Mouse (Mus musculus) intestine, embryonic 16.5 days (tissue): ENCODE measurements around the gene H2-Ke6. TPM values are rescaled to one million over a fixed set of nuclear protein-coding genes. Genes with fewer than 3 reads are reported as not detected.
"Not testable (repeated sequence)": the region's sequence is repeated elsewhere in the genome, so short reads cannot be mapped to it uniquely, and the experiment has no call there.

Experiments
- ATAC-seq: fragments of 200-750 bp; cut with Nextera tagmentation; 2 replicates; pipeline ENCODE4 v1.8.0; 2017; ENCODE audit warnings: moderate TSS enrichment, moderate library complexity
- H3K27ac ChIP-seq: fragments of 300-500 bp; sonication (generic); 2 replicates; pipeline ENCODE4 v1.5.1; 2014; ENCODE audit warnings: mild to moderate bottlenecking, low read length
- H3K27me3 ChIP-seq: fragments of 300-500 bp; sonication (generic); replicated peaks from 2 replicates; pipeline ENCODE4 v1.6.1; 2014; ENCODE audit warnings: low read length, control low read depth, mixed read lengths; ENCODE audit not compliant: control insufficient read depth, insufficient read depth
- H3K36me3 ChIP-seq: fragments of 300-500 bp; sonication (generic); 2 replicates; pipeline ENCODE4 v1.6.1; 2014; ENCODE audit warnings: low read length, control low read depth; ENCODE audit not compliant: control insufficient read depth, insufficient read depth
- H3K4me1 ChIP-seq: fragments of 300-500 bp; sonication (generic); 2 replicates; pipeline ENCODE4 v1.6.1; 2014; ENCODE audit warnings: low read length, control low read depth, mixed read lengths; ENCODE audit not compliant: control insufficient read depth, insufficient read depth
- H3K4me2 ChIP-seq: fragments of 300-500 bp; sonication (generic); 2 replicates; pipeline ENCODE4 v1.6.1; 2014; ENCODE audit warnings: low read depth, low read length, control low read depth
- H3K4me3 ChIP-seq: fragments of 300-500 bp; sonication (generic); 2 replicates; pipeline ENCODE4 v1.5.1; 2014; ENCODE audit warnings: mild to moderate bottlenecking, low read length
- H3K9ac ChIP-seq: fragments of 300-500 bp; sonication (generic); 2 replicates; pipeline ENCODE4 v1.6.1; 2014; ENCODE audit warnings: low read depth, low read length
- H3K9me3 ChIP-seq: fragments of 300-500 bp; sonication (generic); 2 replicates; pipeline ENCODE4 v1.6.1; 2016; ENCODE audit warnings: low read length, control low read depth; ENCODE audit not compliant: control insufficient read depth
- WGBS: fragments of 180-500 bp; shearing (Covaris S2); extraction: QIAGEN DNeasy Blood & Tissue Kit; methylation state at CpG from one replicate; pipeline ENCODE4 v1.1.7; 2014; 5-methylcytosine and 5-hydroxymethylcytosine counted together
- microRNA counts: library from miRNA; unstranded; fragments of <30 nt; microRNA quantifications from one replicate; lab custom pipeline; 2016
- microRNA-seq: library from miRNA; unstranded; fragments of <30 nt; microRNA quantifications from one replicate; pipeline ENCODE4, GENCODE M21; 2016
- polyA plus RNA-seq: library from polyadenylated mRNA; unstranded; fragments of >200 nt; fragmentation: Nextera tagmentation; extraction: Ambion mirVana; gene quantifications from 2 replicates; pipeline ENCODE4 v1.2.1, GENCODE M21; 2015

H2-Ke6 gene
- polyA plus RNA-seq, 1 experiment from 2014 or later, result 66.7 TPM

DNA sequence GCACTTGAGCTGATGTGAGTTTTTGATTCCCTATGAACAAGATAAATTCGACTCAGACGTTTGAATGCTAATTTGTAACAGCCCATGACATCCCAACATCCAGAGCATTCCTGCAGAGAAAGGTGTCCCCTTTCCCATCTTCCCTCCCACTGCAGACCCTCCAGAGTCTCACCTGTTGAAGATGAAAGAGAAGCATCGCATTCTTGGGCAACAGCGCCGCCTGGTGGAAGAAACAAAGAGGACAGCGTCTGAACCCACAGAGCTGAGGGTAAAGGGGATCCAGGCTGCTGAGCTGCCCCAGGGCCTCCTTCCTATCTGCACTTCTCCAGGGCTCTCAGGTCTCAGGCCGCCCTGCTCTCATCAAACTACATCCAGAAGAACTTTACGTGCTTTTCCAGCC, 45.7 kb downstream of the H2-Ke6 start:
- peak overlapping the region; percentile 67; the same call in 1 of the 2 replicates for H3K4me2 ChIP-seq
- H3K36me3 ChIP-seq, H3K27ac ChIP-seq, ATAC-seq, H3K9ac ChIP-seq, H3K4me3 ChIP-seq, H3K9me3 ChIP-seq: not testable (repeated sequence)
- H3K4me1 ChIP-seq, result peaks cover 16% of the 10 kb centered on the region
- H3K27me3 ChIP-seq, result peaks cover 12% of the 10 kb centered on the region
- WGBS, result 8% methylated on average over 8 of the region's 8 CpGs

DNA sequence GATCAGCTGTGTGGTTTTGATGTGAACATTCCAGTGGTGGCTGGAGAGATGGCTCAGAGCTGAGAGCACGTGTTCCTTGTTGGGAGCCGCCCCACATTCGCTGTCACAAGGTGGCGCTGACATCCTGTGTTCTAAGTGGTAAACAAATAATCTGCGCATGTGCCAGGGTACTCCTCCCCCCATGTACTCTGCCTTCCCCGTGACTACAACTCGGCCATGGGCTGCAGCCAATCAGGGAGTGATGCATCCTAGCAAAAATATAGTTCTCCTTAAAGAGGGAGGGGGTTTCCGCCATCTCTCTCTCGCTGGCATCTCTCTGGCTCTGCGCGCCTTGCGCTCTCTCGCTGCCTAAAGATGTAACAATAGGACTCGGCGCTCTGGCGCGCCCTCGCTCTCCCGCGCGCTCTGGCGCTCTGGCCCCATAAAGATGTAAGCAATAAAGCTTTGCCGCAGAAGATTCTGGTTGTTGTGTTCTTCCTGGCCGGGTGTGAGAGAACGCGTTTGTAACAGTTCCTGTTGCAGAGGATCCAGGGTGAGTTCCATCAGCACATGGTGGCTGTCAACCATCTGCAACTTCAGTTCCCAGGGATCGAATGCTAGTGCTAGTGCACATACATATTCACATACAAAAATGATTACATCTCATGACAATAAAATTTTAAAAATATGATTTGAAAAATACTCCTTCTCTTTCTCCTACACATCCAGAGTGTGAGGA, 46.5 kb downstream of the H2-Ke6 start:
- peak overlapping the region; percentile 67 for H3K4me2 ChIP-seq
- not testable (repeated sequence) for H3K9me3 ChIP-seq, H3K36me3 ChIP-seq
- peaks cover 12% of the 10 kb centered on the region for H3K27me3 ChIP-seq
- H3K9ac ChIP-seq, result peak overlapping the region; percentile 65
- H3K27ac ChIP-seq, result peak overlapping the region; percentile 69
- ATAC-seq, result peak; percentile 76
- WGBS, result under 1% methylated on average over 27 of the region's 27 CpGs
- peaks cover 16% of the 10 kb centered on the region for H3K4me1 ChIP-seq
- peak overlapping the region; percentile 54 for H3K4me3 ChIP-seq

DNA sequence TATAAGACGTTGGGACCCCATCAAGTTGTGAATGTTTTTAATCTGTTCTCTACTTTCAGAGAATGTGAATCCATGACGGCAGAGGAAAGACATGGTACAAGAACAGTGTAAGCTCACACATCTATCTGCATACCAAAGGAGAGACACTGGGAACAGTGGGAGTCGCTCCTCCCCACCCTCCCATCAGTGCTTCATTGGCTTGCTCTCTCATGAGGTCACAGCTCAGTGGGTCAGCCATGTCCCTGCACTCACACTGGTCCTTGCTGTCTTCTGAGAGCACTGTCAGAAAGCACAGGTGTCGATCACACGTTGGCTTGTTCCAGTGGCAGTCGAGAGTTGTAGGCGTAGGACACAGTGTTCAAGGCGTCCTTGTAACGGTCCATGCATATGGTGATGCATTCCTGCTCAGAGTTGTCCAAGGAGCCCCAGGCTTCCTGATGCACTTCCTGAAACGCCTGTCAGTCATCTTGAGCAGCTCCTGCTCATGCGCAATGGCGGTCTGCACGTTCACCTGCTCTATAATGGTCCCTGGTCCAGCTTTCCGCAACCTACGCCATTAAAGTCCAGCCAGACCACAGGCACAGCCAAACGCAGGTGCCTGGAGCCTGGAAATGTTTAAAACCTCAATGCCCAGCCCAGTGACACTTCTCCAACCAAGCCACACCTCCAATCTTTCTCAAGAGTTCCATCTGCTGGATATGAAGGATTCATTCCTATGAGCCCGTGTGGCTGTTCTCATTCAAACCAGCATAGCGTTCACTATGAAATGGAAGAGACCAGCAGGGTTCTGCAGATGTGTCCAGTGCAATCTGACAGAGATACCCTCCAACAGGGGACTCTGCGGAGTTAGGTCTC, 47.5 kb downstream of the H2-Ke6 start:
- H3K4me3 ChIP-seq, result no peak overlapping the region
- 76% methylated on average over 19 of the region's 19 CpGs for WGBS
- ATAC-seq, result no peak
- H3K9me3 ChIP-seq, result no peaks in the 10 kb centered on the region
- no peak overlapping the region for H3K4me2 ChIP-seq
- H3K4me1 ChIP-seq, result peaks cover 16% of the 10 kb centered on the region
- no peaks in the 10 kb centered on the region for H3K36me3 ChIP-seq
- H3K27ac ChIP-seq, result peak overlapping the region; percentile 41; the same call in 1 of the 2 replicates
- no peak overlapping the region for H3K9ac ChIP-seq
- peaks cover 12% of the 10 kb centered on the region for H3K27me3 ChIP-seq

DNA sequence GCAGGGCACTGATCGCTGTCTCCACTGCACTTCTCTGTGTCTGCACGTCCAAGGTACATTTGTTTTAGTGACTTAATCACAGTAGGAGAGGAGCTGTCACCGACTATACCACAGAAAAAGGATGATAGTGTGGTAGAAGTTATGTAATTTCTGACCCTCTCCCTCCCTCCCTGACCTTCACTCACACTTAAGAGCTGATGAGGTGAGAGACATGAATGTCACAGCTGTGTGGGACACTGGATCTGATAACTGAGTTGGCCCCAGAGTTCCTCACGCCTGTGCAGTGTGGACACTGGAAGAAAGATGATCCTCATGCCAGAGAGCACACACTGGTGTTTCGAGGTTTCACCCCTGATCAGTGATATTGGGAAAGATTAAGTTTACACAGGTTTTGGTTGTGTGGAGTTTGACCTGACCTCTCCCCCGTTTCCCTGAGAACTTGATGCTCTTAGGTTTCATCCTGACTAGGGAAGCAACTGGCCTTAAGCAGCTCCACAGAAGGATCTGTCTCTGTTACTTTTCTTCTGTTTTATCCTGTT, 48.3 kb downstream of the H2-Ke6 start:
- Histone ChIP-seq H3K9ac (peak overlapping the region; percentile 69; the same call in 1 of the 2 replicates), H3K9me3 (no peaks in the 10 kb centered on the region), H3K4me1 (peaks cover 16% of the 10 kb centered on the region), H3K36me3 (no peaks in the 10 kb centered on the region), H3K4me2 (peak overlapping the region; percentile 74; the same call in 1 of the 2 replicates), H3K27ac (peak overlapping the region; percentile 73), H3K4me3 (no peak overlapping the region), H3K27me3 (peaks cover 12% of the 10 kb centered on the region)
- WGBS, result 71% methylated on average over 6 of the region's 6 CpGs
- no peak for ATAC-seq

DNA sequence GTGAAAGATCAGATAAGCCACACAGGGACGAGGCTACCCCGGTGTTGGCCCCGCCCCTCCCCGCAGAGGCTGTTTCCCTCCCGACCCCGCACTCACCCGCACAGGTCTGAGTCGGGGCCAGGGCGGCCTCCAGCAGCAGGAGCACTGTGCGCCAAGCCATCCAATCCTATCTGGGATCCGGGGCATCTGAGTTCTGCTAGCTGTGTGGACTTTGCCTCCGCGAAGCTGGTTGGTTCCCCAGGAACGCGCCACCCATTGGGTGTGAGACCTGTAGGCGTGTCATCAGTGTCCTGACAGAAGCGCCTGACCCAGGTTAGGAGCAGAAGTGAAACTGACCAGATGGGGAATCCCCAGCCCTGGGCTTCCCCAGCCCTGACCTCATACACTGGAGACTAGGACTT, 49.2 kb downstream of the H2-Ke6 start:
- 0% methylated on average over 17 of the region's 17 CpGs for WGBS
- H3K27ac ChIP-seq, result peak overlapping the region; percentile 73
- H3K27me3 ChIP-seq, result peaks cover 12% of the 10 kb centered on the region
- peak; percentile 94 for ATAC-seq
- H3K9ac ChIP-seq, result peak overlapping the region; percentile 69
- no peaks in the 10 kb centered on the region for H3K36me3 ChIP-seq
- peak overlapping the region; percentile 74 for H3K4me2 ChIP-seq
- H3K4me3 ChIP-seq, result peak overlapping the region; percentile 56
- peaks cover 15% of the 10 kb centered on the region for H3K4me1 ChIP-seq
- H3K9me3 ChIP-seq, result no peaks in the 10 kb centered on the region

DNA sequence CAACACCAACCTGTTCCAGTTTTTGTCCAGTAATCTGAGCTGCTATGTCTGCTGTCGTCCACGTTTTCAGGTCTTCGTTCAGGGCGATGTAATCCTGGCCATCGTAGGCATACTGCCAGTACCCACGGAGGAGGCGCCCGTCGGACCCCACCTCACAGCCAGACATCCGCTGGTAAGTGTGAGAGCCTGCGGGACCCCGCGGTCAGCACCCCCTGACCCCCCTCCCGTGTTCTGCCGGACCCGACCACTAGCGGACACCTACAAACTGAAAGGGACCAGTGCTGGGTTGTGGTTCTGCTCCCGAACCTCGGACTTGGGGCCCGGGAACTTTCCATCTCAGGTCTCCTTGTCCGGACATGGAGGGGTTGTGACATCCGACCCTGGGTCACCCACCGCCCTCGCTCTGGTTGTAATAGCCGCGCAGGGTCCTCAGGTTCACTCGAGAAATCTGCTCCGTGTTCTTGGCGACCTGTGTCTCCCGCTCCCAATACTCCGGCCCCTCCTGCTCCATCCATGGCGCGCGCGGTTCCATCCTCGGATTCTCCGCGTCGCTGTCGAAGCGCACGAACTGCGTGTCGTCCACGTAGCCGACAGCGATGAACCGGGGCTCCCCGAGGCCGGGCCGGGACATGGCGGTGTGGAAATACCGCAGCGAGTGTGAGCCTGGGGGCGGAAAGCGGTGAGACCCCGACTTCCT, 49.9 kb downstream of the H2-Ke6 start:
- Histone ChIP-seq H3K36me3 (no peaks in the 10 kb centered on the region), H3K4me1 (peaks cover 13% of the 10 kb centered on the region), H3K9ac (peak overlapping the region; percentile 69), H3K9me3 (no peaks in the 10 kb centered on the region), H3K27me3 (peaks cover 12% of the 10 kb centered on the region), H3K4me3 (peak overlapping the region; percentile 56), H3K4me2 (peak overlapping the region; percentile 74), H3K27ac (peak overlapping the region; percentile 63)
- 2% methylated on average over 57 of the region's 57 CpGs for WGBS
- peak; percentile 11; the same call in 1 of the 2 replicates for ATAC-seq

MicroRNAs encoded within 50 kb of the gene (microRNA counts, 519-probe panel; counts per million panel counts)
- microRNA mmu-miR-219 (lab: Ali Mortazavi, UCI), result 982 counts per million, percentile 3 among the panel's probes with 10 or more counts

Small RNA genes lying within 50 kb of the gene (microRNA-seq; reads per million reads assigned to microRNA genes)
- gene Mir219a-1 (not detected), gene Mir219c (not detected)

Other genes with a start within 250 kb of the H2-Ke6 start
- gene Angptl4, start 246.2 kb downstream of the H2-Ke6 start, polyA plus RNA-seq, result 22.4 and 24.5 TPM in 2 replicates
- gene Kank3, start 217.5 kb downstream of the H2-Ke6 start, polyA plus RNA-seq, result 22.7 and 23.5 TPM in 2 replicates
- 838 and 894 TPM in 2 replicates for gene Rps28, start 203.5 kb downstream of the H2-Ke6 start, polyA plus RNA-seq
- 533 and 550 TPM in 2 replicates for gene Ndufa7, start 203.5 kb downstream of the H2-Ke6 start, polyA plus RNA-seq
- gene Cd320, start 185.0 kb downstream of the H2-Ke6 start, polyA plus RNA-seq, result 47.6 and 53.8 TPM in 2 replicates
- not detected in 2 replicates for gene Gm7029, start 154.2 kb downstream of the H2-Ke6 start, polyA plus RNA-seq
- 5.9 and 7.0 TPM in 2 replicates for gene Kifc1, start 137.4 kb downstream of the H2-Ke6 start, polyA plus RNA-seq
- 0.40 TPM in 1 of 2 replicates, not detected in the other for gene Platr17, start 122.9 kb downstream of the H2-Ke6 start, polyA plus RNA-seq
- 37.6 and 41.6 TPM in 2 replicates for gene Daxx, start 118.6 kb downstream of the H2-Ke6 start, polyA plus RNA-seq
- gene Tapbp, start 112.2 kb downstream of the H2-Ke6 start, polyA plus RNA-seq, result 44.5 and 45.8 TPM in 2 replicates
- gene Zbtb22, start 112.2 kb downstream of the H2-Ke6 start, polyA plus RNA-seq, result 12.9 and 15.0 TPM in 2 replicates
- 24.4 and 25.9 TPM in 2 replicates for gene Rgl2, start 98.5 kb downstream of the H2-Ke6 start, polyA plus RNA-seq
- 150 and 167 TPM in 2 replicates for gene Pfdn6, start 87.7 kb downstream of the H2-Ke6 start, polyA plus RNA-seq
- 24.3 and 26.1 TPM in 2 replicates for gene Wdr46, start 87.4 kb downstream of the H2-Ke6 start, polyA plus RNA-seq
- gene B3galt4, start 76.6 kb downstream of the H2-Ke6 start, polyA plus RNA-seq, result 12.6 and 15.5 TPM in 2 replicates
- gene Vps52, start 72.2 kb downstream of the H2-Ke6 start, polyA plus RNA-seq, result 46.3 and 48.1 TPM in 2 replicates
- gene Rps18, start 72.1 kb downstream of the H2-Ke6 start, polyA plus RNA-seq, result 1,753 and 1,902 TPM in 2 replicates
- 307 and 325 TPM in 2 replicates for gene H2-K1, start 27.7 kb downstream of the H2-Ke6 start, polyA plus RNA-seq
- 9.3 and 12.1 TPM in 2 replicates for gene Ring1, start 3.4 kb downstream of the H2-Ke6 start, polyA plus RNA-seq
- gene Slc39a7, start 3.6 kb upstream of the H2-Ke6 start, polyA plus RNA-seq, result 171 and 176 TPM in 2 replicates
- 37.6 and 38.4 TPM in 2 replicates for gene Rxrb, start 3.8 kb upstream of the H2-Ke6 start, polyA plus RNA-seq
- gene Col11a2, start 11.4 kb upstream of the H2-Ke6 start, polyA plus RNA-seq, result 0.20 and 0.45 TPM in 2 replicates
- gene H2-Oa, start 64.3 kb upstream of the H2-Ke6 start, polyA plus RNA-seq, result 0.62 and 0.95 TPM in 2 replicates
- gene H2-DMa, start 91.5 kb upstream of the H2-Ke6 start, polyA plus RNA-seq, result 13.4 and 15.3 TPM in 2 replicates
- gene Brd2, start 94.6 kb upstream of the H2-Ke6 start, polyA plus RNA-seq, result 72.3 and 73.0 TPM in 2 replicates
- 0.87 and 0.99 TPM in 2 replicates for gene H2-DMb2, start 115.2 kb upstream of the H2-Ke6 start, polyA plus RNA-seq
- gene H2-DMb1, start 125.0 kb upstream of the H2-Ke6 start, polyA plus RNA-seq, result 3.0 and 3.6 TPM in 2 replicates
- gene Tap1, start 159.5 kb upstream of the H2-Ke6 start, polyA plus RNA-seq, result 8.4 and 8.5 TPM in 2 replicates
- gene Psmb9, start 159.7 kb upstream of the H2-Ke6 start, polyA plus RNA-seq, result 13.4 and 15.3 TPM in 2 replicates
- gene Psmb8, start 169.7 kb upstream of the H2-Ke6 start, polyA plus RNA-seq, result 20.7 and 23.1 TPM in 2 replicates
- gene Tap2, start 175.5 kb upstream of the H2-Ke6 start, polyA plus RNA-seq, result 7.2 and 9.1 TPM in 2 replicates
- gene H2-Ob, start 210.8 kb upstream of the H2-Ke6 start, polyA plus RNA-seq, result 0.15 and 0.21 TPM in 2 replicates
- gene H2-Ab1, start 229.6 kb upstream of the H2-Ke6 start, polyA plus RNA-seq, result 28.5 and 30.9 TPM in 2 replicates